Mouse (Mus musculus): ENCODE data around the gene Lrcol1. TPM values are rescaled to one million over a fixed set of nuclear protein-coding genes. Genes with fewer than 3 reads are reported as not detected.
A peak's percentile ranks its signal among the peaks of the same experiment; 100 is the strongest.

Lrcol1 gene
- total RNA-seq (2021): not detected in 2 replicates
- long read RNA-seq, experiment 1: 0 reads
- long read RNA-seq, experiment 2: 0 reads

DNA sequence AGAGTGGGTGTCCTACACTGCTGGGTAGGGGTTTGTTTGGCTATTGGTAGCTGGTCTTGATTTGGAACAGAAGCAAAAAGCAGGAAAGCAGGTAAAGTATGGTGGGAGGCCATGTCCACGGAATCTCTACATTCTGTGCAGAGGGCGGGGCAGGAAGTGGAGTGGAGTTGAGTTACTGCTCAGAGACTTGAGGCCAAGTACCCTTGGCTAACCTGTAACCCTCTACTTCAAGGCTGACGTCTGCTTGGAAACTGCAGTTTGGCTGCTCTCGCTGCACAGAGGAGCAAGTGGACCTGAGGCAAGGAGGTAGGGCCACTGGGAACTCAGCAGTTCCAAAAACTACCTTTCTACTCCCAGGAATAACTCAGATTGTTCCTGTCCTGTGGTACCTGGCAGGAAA is at the start of gene Lrcol1:
Gene Lrcol1 (plus strand): TSS at position 207 of the 400 bp plus-strand sequence.
- no peak for DNase-seq

DNA sequence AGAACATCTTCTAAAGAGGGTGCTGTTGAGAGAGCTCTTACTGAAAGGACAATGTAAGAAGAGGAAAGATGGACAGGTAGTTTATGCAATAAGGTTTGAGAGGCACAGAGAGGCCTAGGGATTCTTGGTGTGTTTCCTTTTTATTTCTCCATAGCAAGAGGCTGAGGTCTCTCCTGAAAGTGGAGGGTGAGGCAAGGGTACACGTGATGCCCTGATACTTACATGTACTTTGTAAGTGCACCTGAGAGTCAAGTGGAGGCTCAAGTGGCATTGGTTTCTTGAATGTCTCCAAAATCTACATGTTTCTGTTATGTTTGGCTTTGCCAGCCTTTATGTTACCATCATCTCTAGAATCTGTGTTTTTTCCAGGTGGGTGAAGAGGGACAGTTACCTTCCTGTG is 47.9 kb upstream of the Lrcol1 start:
- DNase-seq: no peak

DNA sequence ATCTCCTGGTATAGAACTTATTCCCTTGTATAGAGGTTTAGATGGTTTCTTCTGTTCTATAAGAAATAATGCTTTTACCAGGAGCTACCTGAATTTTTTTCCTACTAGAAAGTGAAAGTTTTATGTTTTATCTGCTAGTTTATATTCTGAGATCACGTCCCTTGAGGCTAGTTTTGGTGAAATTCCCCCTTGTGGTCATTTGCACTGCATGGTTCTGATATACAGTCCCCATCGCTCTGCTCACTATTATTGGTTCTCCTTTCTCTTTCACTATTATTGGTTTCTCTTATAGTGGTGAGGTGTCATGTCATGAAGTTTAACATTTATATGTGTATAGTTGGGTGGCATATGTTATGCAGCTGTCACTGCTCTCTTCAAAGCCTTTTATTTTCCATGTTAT is 43.9 kb upstream of the Lrcol1 start:
- DNase-seq: no peak

DNA sequence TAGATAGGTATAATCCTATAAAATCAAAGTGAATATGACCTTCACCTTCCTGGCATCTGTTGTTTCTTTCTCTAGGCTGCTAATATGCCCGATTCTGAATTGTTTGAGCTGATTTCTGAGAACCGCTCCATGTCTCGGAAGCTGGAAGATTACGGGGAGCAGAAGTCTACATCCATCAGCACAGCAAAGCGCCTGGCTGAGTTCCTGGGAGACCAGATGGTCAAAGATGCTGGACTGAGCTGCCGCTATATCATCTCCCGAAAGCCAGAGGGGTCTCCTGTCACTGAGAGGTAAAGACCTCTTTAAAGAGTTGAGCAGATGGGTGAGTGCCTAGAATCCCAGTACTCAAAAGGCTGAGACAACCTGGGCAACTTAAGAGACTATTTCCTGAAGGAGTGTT is 35.7 kb upstream of the Lrcol1 start:
- no peak for DNase-seq

DNA sequence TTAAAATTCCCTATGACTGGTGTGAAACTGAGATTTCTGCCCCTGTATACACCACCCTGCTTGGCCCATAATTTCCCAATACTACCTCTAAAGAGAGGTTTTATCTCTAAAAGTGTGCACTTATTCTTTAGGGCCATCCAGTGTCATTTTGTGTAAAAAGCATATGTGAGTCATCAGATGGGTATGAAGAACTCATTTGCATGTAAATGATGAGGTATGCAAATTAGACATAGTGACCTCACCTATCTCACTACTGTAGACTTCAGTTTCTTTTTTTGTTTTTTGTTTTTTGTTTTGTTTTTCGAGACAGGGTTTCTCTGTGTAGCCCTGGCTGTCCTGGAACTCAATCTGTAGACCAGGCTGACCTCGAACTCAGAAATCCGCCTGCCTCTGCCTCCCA is 31.4 kb upstream of the Lrcol1 start:
- no peak for DNase-seq

DNA sequence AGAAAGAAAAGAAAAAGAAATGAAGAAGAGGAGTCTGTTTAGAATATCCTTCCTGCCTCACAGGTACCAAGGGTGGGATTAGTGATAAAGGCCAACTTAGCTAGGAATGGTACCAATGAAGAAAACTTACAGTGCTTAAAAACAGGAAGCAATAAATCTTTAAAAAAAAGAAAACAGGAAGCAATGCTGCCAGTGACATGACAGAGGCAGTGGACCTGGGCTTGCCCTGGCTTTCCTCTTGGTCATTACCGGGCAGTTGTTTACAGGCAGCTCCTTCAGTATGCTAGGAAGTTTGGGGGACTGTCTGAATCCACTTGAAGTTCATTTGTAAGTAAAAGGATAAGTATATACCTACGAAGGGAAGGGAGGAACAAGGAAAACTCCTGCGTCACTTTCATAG is 14.0 kb upstream of the Lrcol1 start:
- no peak for DNase-seq

DNA sequence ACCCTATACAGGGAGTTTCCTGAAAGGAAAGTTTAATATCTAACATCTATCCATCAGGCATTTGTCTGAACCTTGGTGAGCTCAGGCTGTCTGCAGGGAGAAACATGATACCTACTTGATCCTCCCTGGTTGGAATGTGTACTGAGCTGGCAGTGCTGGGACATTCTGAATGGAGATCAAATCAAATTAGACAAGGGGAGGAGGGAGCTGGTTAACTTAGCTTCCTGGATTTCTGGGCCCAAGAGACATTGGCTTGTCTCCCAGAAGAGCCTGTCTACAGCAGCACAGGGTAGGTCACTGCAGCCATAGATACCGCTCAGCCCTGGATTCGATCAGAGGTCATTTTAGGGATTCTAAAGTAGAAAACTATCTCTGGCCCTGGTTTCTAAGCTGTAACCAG is 5.7 kb upstream of the Lrcol1 start:
- no peak for DNase-seq

DNA sequence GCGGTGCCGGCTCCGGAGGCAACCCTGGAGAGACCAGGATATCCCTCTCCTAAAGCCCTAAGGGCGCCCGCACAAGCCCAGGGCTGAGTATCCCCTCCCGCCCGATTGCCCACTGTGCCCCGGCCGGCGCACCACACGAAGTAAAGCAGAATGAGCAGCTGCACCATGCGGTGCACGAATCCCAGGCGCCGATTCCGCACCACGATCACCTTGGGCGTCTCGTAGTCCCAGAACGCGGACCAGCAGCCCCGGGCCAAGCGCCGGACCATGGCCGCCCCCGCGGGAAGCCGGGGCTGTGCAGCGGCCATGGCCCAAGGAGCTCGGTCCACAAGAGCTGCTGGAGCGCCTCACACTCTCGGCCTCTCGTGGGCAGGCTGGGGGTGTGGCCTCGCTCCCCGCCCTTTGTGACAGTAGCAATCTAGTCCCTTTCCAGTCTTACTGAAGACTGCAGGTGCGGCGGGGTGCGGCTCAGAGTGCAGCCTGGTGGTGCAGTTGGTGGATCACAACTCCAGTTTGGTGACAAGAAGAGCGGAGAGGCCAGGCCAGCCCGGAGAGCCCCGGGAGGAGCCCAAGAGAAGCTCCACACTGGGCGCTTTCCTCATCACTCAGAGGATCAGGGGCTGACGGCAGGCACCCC is 1.8 kb upstream of the Lrcol1 start, which contains the start of gene P2rx2:
Gene P2rx2 (minus strand): TSS at position 565 of the 637 bp plus-strand sequence.
- DNase-seq: peak; percentile 76

DNA sequence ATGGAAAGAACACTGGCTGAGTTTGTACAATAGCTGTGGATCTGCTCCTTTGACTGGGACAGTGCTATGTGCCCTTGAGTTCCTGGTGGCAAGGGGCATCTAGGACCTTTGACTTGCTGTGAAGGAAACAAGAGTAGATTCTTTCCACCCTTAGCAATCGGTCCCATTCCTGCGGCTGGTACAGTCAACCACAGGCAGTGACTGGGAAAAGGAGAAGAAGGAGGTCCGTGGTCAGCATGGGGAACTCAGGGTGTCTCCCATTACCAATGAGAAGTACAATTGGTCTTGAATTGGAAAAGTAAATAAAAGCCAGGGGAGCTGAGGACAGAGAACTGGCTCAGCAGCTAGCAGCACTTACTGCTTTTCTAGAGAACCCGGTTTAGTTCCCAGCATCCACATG is 1.0 kb downstream of the Lrcol1 start:
- no peak for DNase-seq

DNA sequence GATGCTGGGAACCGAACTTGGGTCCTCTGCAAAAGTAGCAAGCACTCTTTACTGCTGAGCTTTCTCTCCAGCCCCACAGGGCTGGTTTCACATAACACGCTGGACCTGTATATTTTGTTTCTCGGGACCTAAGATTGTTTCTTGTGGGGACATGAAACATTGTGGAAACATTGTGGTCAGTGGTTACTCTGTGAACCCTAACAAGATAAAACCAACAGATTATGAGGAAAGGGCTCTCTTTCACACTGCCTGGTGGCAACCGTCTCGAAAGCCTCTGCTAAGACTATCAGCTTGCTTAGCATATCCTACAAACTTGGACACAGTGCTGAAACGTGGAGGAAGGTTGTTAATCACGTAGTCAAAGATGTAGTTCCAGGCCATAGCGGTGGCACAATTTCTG is 2.5 kb downstream of the Lrcol1 start:
- no peak for DNase-seq

DNA sequence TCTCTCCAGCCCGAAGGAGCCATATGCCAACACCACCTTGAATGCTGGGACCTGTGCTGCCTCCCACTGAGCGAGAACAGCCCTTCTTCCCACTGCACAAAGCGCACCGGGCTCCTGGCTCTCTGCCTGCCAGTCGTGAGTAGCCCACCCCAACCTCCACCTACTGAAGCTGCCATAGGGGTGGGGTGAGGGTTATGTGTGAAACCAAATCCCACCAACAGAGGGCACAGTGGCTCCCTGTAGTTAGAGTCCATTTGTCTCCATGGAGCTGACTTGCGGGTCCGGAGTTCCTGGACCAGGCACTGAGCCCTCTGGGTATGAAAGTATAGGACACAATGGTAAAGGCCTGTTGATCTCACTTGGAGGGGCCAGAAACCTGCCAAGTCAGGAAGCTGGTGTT is 10.2 kb downstream of the Lrcol1 start:
- DNase-seq: peak; percentile 58

DNA sequence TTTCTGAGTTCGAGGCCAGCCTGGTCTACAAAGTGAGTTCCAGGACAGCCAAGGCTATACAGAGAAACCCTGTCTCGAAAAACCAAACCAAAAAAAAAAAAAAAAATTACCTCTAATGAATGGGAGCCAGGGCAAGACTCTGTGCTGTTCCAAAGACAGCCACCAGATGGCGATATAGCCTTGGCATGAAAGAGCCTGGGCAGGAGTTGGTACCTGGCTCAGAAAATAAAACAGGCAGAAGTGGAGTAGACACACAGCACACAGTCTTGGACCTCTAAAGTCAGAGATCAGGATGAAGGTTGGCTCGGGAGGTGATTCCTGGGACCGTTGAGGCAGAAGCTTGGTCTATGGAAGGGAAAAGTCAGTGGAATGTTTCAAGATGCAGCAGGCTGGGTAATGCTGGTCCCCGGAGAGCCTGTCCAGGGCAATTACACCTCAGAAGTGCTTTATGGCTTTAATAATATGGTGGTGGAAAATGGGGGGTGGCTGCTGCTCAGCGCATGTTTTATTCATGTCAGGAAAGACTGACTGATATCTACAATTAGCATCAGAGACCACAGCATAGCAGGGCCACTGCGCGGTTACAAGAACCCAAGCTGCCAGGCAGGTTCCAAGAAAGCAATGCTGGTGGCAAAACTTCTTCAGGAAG is 13.1 kb downstream of the Lrcol1 start:
- peak; percentile 89 for DNase-seq

DNA sequence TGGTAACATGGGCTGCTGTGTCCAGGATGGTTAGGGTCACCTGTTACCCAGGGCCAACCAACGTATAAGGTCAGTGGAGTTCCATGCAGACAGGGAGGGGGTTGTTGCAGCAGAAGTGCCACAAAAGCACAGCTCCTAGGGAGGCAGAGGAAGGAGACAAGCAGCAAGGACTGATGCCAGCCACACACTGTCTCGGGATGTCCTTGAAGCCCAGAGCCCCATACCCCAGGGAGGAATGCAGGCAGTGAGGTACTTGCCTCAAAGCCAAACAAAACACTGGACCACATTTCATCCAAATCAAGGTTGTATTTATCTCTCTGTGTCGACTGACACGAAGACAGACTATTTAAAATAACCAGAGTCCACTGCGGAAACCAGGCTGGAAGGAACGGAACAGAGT is 16.9 kb downstream of the Lrcol1 start:
- DNase-seq: peak; percentile 57

DNA sequence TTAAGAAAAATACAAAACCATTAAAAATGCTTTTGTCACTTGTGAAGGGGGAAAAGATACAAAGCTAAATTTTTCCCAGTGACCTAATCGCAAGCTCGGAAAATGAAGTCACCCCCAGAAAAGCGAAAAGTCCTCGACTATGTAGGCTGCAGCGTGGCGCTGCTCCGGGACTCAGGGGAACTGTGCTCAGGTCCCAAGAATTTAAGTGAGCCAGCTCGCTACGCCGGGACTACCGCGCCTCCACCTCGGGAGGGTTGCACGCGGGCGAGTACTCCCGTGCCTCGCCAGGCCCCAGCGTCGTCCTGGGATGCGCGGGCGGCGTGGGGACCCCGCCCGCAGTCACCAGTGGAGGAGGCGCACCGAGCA is 18.3 kb downstream of the Lrcol1 start:
- no peak for DNase-seq

DNA sequence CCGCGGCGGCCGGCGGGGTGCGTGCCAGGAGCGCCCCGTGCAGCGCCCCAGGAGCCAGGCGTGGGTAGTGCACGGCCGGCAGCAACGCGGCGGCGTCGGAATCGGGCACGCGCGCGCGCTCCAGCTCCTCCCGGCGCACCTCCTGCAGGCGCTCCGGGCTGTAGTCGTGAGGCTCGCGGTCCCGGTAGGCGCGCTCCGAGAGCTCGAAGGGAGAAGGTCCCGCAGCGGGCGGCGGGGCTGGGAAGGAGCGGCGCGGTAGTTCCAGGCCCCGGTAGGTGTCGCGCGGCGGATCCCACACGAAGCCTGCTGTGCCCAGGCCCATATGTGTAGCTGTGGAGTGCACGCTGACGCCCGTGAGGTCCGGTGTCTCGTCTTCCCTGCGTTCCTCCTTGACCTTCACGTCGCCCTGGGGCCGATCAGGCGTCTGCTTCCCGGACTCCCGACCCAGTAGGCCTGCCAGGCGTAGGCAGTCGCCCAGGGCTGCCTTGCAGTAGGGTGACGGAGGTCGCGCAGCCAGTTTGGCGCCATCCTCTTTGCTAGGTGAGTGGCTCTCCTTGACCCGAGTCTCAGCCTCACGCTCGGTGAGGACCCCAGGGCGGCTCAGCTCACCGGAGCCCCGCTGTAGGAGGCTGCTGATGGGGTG is 18.8 kb downstream of the Lrcol1 start:
- peak; percentile 92 for DNase-seq

DNA sequence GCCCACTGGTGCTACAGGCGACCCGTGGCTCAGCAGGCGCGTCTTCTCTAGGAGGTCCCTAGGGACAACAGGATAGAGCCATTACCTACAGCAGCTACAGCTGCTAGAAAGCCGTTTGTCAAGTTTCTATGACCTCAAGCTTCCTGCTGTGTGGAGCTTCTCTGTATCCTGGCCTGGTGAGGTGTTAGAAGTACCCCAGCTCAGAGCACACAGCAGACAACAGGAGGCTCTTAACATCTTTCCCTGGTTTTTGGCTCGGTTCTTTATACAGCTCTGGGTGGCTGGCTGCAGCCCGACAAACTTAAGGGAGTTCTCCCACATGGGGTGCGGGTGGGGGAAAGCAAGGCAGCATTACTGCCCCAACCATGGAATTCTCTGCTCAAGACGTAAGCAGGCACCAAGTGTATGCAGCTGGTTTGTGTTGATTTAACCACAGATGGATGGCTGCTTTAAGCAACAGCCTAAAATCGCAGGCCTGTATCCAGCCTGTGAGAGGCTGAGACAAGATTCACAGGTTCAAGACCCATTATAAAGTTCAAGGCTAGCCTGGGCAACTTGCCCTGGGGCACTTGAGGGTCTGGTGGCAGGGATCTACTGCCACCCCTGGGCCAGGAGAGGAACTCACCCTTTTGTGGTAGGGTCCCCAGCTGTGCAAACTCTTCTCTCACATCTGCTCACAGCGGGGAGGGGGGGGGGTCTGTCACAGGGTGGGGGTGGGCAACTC is 19.5 kb downstream of the Lrcol1 start:
- DNase-seq: peak; percentile 62

DNA sequence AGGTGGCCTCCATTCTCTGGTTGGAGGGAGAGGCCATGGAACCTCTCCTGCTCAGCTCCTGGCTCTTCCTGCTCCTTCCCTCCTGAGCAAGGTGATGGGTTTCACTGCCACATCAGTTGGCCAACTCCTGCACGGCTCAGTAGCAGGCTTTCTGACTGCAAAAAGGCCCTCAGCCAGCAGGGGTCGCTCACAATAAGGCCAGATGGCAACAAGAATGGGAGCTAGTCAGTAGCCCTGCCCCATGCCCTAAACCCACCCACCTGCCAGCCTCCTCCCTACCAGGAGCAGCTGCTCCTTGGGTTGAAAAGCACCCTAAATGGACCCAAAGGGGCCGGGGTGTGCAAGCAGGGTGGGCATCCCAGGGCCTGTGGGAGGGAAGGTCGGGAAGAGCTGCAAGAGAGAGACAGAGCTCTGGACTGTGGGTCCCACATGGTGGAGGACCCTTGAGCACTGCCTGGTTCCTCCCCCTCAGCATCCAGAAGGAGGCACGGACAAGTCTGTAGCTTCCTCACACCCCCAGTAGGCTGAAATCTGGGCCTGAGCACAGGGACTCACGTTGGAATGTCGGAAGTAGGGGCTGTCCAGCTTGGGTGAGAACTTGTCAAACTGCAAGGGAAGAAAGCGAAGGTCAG is 32.4 kb downstream of the Lrcol1 start:
- peak; percentile 85 for DNase-seq

DNA sequence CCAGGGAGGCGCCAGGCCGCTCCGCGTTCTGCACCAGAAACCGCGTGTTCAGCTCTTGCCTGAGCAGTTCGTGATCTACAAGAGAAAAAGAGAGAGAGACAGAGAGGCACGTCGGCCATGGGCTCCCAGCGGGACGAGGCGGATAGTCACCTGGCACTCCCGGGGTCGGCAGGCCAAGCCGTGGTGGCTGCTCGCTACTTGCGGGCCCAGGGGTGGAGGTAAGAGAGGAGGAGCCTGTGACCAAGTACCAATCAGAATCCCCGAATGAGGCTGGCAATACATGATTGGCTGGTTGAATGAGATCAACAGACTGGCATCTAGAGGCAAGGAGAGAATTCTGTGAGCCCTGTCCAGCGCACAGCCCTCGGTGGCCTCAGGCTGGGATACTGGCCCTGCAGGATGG is 33.7 kb downstream of the Lrcol1 start:
- DNase-seq: no peak

DNA sequence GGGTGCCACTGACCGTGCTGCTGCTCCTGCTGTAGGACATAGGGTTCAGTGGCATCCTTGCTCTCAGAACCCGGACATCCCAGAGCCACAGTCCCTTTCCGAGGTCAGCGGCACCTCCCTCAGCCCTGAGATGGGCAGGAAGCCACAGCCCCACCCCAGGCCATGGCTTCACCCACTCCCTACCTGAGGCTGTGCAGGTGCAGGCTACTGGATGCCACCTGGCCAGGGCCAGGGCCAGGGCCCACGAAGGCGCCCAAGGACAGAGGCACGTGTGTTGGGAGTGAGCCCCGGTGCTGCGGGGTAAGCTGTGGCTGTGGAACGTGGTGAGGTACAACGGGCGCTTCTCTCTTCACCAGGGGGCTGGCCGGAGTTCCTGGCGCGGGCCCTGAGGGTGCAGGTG is 34.6 kb downstream of the Lrcol1 start:
- DNase-seq: no peak

DNA sequence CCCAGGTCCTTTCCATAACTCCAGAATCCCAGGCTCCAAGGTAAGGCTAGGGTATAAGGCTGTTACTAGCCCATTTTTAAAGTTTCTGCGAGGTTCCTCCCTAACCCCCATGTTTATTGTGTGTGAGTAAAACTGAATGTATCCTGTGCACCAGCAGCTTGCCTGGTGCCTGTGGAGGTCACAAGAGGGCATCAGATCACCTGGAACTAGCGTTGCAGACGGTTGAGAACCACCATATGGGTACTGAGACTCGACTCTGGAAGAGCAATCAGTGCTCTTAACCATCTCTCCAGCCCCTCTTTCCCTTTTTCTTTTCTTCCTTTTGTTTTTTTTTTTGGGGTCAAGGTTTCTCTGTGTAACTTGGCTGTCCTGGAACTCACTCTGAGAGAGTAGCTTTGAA is 35.3 kb downstream of the Lrcol1 start:
- DNase-seq: no peak

DNA sequence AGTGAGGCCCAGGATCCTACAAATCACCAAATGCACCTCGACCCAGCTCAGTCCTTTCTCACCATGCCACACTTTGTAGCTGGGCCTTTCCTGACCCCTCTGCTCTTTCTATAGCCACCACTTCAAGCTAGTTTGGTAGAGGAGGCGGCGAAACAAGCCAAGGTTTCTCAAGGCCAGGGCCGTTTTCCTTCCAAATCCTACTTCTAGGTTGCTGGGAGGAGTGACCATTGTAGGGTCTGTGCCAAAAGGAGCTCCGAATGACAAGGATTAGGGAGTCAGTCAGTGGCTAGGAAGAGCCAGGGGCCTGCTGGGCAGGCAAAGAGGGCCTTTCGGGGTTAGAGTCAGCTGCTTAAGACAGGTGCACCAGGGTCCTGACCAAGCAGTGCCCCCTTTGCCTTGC is 40.0 kb downstream of the Lrcol1 start:
- peak; percentile 49 for DNase-seq

DNA sequence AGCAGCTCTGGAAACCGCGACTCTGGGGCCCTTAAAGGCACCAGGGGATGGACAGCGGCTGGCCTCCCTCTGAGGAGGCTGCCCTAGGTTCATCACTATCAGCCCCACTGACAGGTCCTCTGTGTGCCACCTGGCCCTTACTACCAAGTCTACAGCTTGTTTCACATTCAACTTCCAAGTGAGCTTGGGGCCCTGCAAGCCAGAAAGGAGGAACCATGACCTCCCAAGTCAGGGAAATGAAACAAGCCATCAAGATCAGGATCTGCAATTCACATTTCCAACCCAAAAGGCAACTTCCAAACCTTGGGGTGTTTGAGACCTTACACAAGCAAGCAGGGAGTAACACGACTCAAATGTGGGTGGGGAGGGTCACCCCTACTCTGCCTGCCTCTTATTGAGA is 40.7 kb downstream of the Lrcol1 start:
- DNase-seq: no peak

All from adrenal gland, postnatal 14 days (tissue).